Mouse (Mus musculus): Measurements from ENCODE around the gene Gm11939. TPM values are rescaled to one million over a fixed set of nuclear protein-coding genes. Genes with fewer than 3 reads are reported as not detected.

Gm11939 gene
- polyA plus RNA-seq, 1 experiment = not detected

DNA sequence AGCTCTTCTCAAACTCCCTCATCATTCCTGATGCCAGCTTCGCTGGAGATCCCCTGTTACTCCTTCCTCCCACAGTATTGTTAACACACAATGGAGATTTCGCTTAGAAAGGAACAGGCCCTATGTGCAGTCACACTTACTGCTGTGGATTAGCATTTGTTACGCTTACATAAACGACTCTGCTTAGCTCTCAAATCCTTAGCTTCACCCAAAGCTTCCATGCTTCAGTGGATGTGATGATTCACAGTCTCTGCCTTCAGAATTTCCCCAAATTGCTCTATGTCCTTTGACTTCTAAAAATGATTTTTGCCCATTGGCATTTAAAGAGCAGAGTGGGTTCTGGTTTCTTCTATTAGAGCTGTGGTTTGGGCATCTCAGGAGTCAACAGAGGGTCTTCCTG is 13.9 kb upstream of the Gm11939 start:
- no peaks in the 10 kb centered on the region for H3K4me1 ChIP-seq (ENCODE audit: control insufficient read depth, insufficient read depth, low read length)
- TF ChIP-seq CTCF (IDR thresholded peaks at IDR 0.05; ENCODE audit: extremely low read depth, insufficient read depth, low read length) = no peak
- no peak for TF ChIP-seq POLR2A (IDR thresholded peaks at IDR 0.05; ENCODE audit: extremely low read depth, insufficient read depth, low read length)
- no peak overlapping the region for H3K4me3 ChIP-seq (ENCODE audit: insufficient read depth, low read length)
- H3K27ac ChIP-seq (ENCODE audit: insufficient read depth, low read length) = no peak overlapping the region

GRCm38 (mm10) chr11:99566530-99566929 is 7.3 kb upstream of the Gm11939 start, which contains the start of gene Krtap3-1:
Gene Krtap3-1, minus strand, starts transcription at chr11:99566630.
- H3K27ac ChIP-seq (ENCODE audit: insufficient read depth, low read length) = no peak within 1 kb of the TSS
- no peak within 1 kb of the TSS for H3K4me3 ChIP-seq (ENCODE audit: insufficient read depth, low read length)
- no peaks in the 10 kb centered on the region for H3K4me1 ChIP-seq (ENCODE audit: control insufficient read depth, insufficient read depth, low read length)
- no peak for TF ChIP-seq CTCF (IDR thresholded peaks at IDR 0.05; ENCODE audit: extremely low read depth, insufficient read depth, low read length)
- no peak for TF ChIP-seq POLR2A (IDR thresholded peaks at IDR 0.05; ENCODE audit: extremely low read depth, insufficient read depth, low read length)

- Histone ChIP-seq H3K27ac (ENCODE audit: insufficient read depth, low read length) (no peak overlapping the region), H3K4me1 (ENCODE audit: control insufficient read depth, insufficient read depth, low read length) (no peaks in the 10 kb centered on the region; the same call in 1 of the 2 replicates), H3K4me3 (ENCODE audit: insufficient read depth, low read length) (no peak overlapping the region)
- TF ChIP-seq CTCF (IDR thresholded peaks at IDR 0.05; ENCODE audit: extremely low read depth, insufficient read depth, low read length) = no peak
- no peak for TF ChIP-seq POLR2A (IDR thresholded peaks at IDR 0.05; ENCODE audit: extremely low read depth, insufficient read depth, low read length)
These were observed 3.3 kb upstream of the Gm11939 start for GRCm38 (mm10) chr11:99562580-99562979.

GRCm38 (mm10) chr11:99557976-99558745 is 1.1 kb downstream of the Gm11939 start:
- Histone ChIP-seq H3K27ac (ENCODE audit: insufficient read depth, low read length) (no peak overlapping the region), H3K4me1 (ENCODE audit: control insufficient read depth, insufficient read depth, low read length) (no peaks in the 10 kb centered on the region; the same call in 1 of the 2 replicates), H3K4me3 (ENCODE audit: insufficient read depth, low read length) (no peak overlapping the region)
- TF ChIP-seq CTCF (IDR thresholded peaks at IDR 0.05; ENCODE audit: extremely low read depth, insufficient read depth, low read length) (no peak), POLR2A (IDR thresholded peaks at IDR 0.05; ENCODE audit: extremely low read depth, insufficient read depth, low read length) (no peak)

GRCm38 (mm10) chr11:99556753-99557152 is 2.5 kb downstream of the Gm11939 start, which contains the start of gene Krtap3-2:
Gene Krtap3-2, minus strand, starts transcription at chr11:99556853.
- Histone ChIP-seq H3K4me3 (ENCODE audit: insufficient read depth, low read length) (no peak within 1 kb of the TSS), H3K4me1 (ENCODE audit: control insufficient read depth, insufficient read depth, low read length) (no peaks in the 10 kb centered on the region; the same call in 1 of the 2 replicates), H3K27ac (ENCODE audit: insufficient read depth, low read length) (no peak within 1 kb of the TSS)
- no peak for TF ChIP-seq POLR2A (IDR thresholded peaks at IDR 0.05; ENCODE audit: extremely low read depth, insufficient read depth, low read length)
- no peak for TF ChIP-seq CTCF (IDR thresholded peaks at IDR 0.05; ENCODE audit: extremely low read depth, insufficient read depth, low read length)

DNA sequence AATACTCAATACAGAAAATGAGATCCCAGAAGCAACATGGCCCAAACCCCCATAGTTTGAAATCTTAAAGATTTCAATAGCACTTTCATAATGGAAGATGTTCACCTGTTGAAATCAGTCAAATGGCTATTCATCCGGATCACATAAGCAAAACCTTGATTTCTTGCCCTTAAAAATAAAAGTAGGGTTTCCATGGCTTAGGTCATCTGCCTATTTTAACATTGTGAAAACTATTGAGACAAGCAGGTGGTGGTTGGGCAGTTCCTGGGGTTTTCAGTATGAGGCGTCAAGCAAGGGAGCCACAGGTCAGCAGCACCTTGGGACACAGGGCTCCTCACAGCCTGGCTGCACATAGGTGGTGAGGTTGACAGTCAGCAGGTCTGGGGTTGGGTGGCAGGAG is 3.1 kb downstream of the Gm11939 start:
- TF ChIP-seq CTCF (IDR thresholded peaks at IDR 0.05; ENCODE audit: extremely low read depth, insufficient read depth, low read length) (no peak), POLR2A (IDR thresholded peaks at IDR 0.05; ENCODE audit: extremely low read depth, insufficient read depth, low read length) (no peak)
- Histone ChIP-seq H3K27ac (ENCODE audit: insufficient read depth, low read length) (no peak overlapping the region), H3K4me1 (ENCODE audit: control insufficient read depth, insufficient read depth, low read length) (no peaks in the 10 kb centered on the region; the same call in 1 of the 2 replicates), H3K4me3 (ENCODE audit: insufficient read depth, low read length) (no peak overlapping the region)

GRCm38 (mm10) chr11:99550765-99551164 is 8.5 kb downstream of the Gm11939 start, which contains the start of gene Krtap3-3:
Gene Krtap3-3, minus strand, starts transcription at chr11:99550865.
- Histone ChIP-seq H3K4me1 (ENCODE audit: control insufficient read depth, insufficient read depth, low read length) (no peaks in the 10 kb centered on the region), H3K4me3 (ENCODE audit: insufficient read depth, low read length) (no peak within 1 kb of the TSS), H3K27ac (ENCODE audit: insufficient read depth, low read length) (no peak within 1 kb of the TSS)
- TF ChIP-seq POLR2A (IDR thresholded peaks at IDR 0.05; ENCODE audit: extremely low read depth, insufficient read depth, low read length) (no peak), CTCF (IDR thresholded peaks at IDR 0.05; ENCODE audit: extremely low read depth, insufficient read depth, low read length) (no peak)

- Histone ChIP-seq H3K27ac (ENCODE audit: insufficient read depth, low read length) (no peak overlapping the region), H3K4me1 (ENCODE audit: control insufficient read depth, insufficient read depth, low read length) (no peaks in the 10 kb centered on the region), H3K4me3 (ENCODE audit: insufficient read depth, low read length) (no peak overlapping the region)
- TF ChIP-seq POLR2A (IDR thresholded peaks at IDR 0.05; ENCODE audit: extremely low read depth, insufficient read depth, low read length) = no peak
- no peak for TF ChIP-seq CTCF (IDR thresholded peaks at IDR 0.05; ENCODE audit: extremely low read depth, insufficient read depth, low read length)
These were observed 11.4 kb downstream of the Gm11939 start for GRCm38 (mm10) chr11:99547892-99548291.

- no peaks in the 10 kb centered on the region for H3K4me1 ChIP-seq (ENCODE audit: control insufficient read depth, insufficient read depth, low read length)
These were observed 19.5 kb downstream of the Gm11939 start for GRCm38 (mm10) chr11:99539721-99540120.

More at GRCm38 (mm10) chr11:99539721-99540120, 19.5 kb downstream of the Gm11939 start:
- TF ChIP-seq POLR2A (IDR thresholded peaks at IDR 0.05; ENCODE audit: extremely low read depth, insufficient read depth, low read length) (no peak), CTCF (IDR thresholded peaks at IDR 0.05; ENCODE audit: extremely low read depth, insufficient read depth, low read length) (no peak)
- Histone ChIP-seq H3K4me3 (ENCODE audit: insufficient read depth, low read length) (no peak overlapping the region), H3K27ac (ENCODE audit: insufficient read depth, low read length) (no peak overlapping the region)

Data from cortical plate, adult 2 months (tissue).